Mouse (Mus musculus) forebrain, embryonic 16.5 days (tissue): ENCODE results near the gene Kit. TPM values are rescaled to one million over a fixed set of nuclear protein-coding genes. Genes with fewer than 3 reads are reported as not detected.

Experiments used
- ATAC-seq: fragments of 200-750 bp; cut with Nextera tagmentation; 2 replicates; pipeline ENCODE4 v1.8.0; 2017; ENCODE audit warnings: mild to moderate bottlenecking, moderate library complexity
- H3K27ac ChIP-seq: fragments of 300-500 bp; sonication (generic); 2 replicates; pipeline ENCODE4 v1.5.1; 2014; ENCODE audit warnings: low read length, control low read depth
- H3K27me3 ChIP-seq: fragments of 300-500 bp; sonication (generic); replicated peaks from 2 replicates; pipeline ENCODE4 v1.6.1; 2014; ENCODE audit warnings: low read length; ENCODE audit not compliant: control insufficient read depth, insufficient read depth
- H3K36me3 ChIP-seq: fragments of 300-500 bp; sonication (generic); 2 replicates; pipeline ENCODE4 v1.6.1; 2014; ENCODE audit not compliant: control insufficient read depth, insufficient read depth
- H3K4me1 ChIP-seq: fragments of 300-500 bp; sonication (generic); replicated peaks from 2 replicates; pipeline ENCODE4 v1.6.1; 2014; ENCODE audit warnings: low read length; ENCODE audit not compliant: control insufficient read depth, insufficient read depth
- H3K4me2 ChIP-seq: fragments of 300-500 bp; sonication (generic); 2 replicates; pipeline ENCODE4 v1.6.1; 2014; ENCODE audit warnings: mild to moderate bottlenecking, low read length, control low read depth
- H3K4me3 ChIP-seq: fragments of 300-500 bp; sonication (generic); replicated peaks from 2 replicates; pipeline ENCODE4 v1.5.1; 2014; ENCODE audit warnings: mild to moderate bottlenecking, low read length, control low read depth
- H3K9ac ChIP-seq: fragments of 300-500 bp; sonication (generic); replicated peaks from 2 replicates; pipeline ENCODE4 v1.6.1; 2014; ENCODE audit warnings: low read depth, low read length, control low read depth
- H3K9me3 ChIP-seq: fragments of 300-500 bp; sonication (generic); 2 replicates; pipeline ENCODE4 v1.6.1; 2016; ENCODE audit warnings: low read length; ENCODE audit not compliant: control insufficient read depth
- WGBS: fragments of 180-500 bp; shearing (Covaris S2); extraction: QIAGEN DNeasy Blood & Tissue Kit; methylation state at CpG from one replicate; pipeline ENCODE4 v1.1.7; 2014; 5-methylcytosine and 5-hydroxymethylcytosine counted together
- polyA plus RNA-seq: library from polyadenylated mRNA; unstranded; fragments of >200 nt; fragmentation: Nextera tagmentation; extraction: Ambion mirVana; gene quantifications from 2 replicates; pipeline ENCODE4 v1.2.1, GENCODE M21; 2015

Gene Kit
- polyA plus RNA-seq, 1 experiment from 2014 or later = 41.9 TPM

DNA sequence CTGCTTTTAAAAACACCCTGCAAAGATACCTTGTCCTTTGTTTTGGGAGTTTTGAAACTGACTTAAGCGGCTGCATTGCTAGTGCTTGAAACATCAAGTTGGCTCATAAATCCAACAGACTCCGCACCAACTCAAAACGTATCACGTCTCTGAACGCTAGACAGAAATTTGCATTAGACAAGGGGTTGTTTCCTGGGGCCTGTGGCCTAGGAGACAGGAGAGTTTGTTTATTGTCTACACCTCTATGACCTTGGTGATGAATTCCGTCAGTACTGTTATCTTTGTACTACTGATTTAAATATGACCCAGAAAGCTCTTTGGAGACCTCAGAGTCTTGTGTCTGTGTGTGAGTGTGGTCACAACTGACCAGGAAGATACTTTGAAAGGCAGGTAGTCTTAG lies 25.3 kb downstream of the Kit start:
- H3K27me3 ChIP-seq = no peaks in the 10 kb centered on the region
- no peak overlapping the region for H3K9ac ChIP-seq
- no peaks in the 10 kb centered on the region for H3K36me3 ChIP-seq
- no peak overlapping the region for H3K27ac ChIP-seq
- H3K4me1 ChIP-seq = peaks cover 12% of the 10 kb centered on the region
- no peak overlapping the region for H3K4me2 ChIP-seq
- no peak overlapping the region for H3K4me3 ChIP-seq
- 79% methylated on average over 6 of the region's 6 CpGs for WGBS
- H3K9me3 ChIP-seq = no peaks in the 10 kb centered on the region
- no peak for ATAC-seq

DNA sequence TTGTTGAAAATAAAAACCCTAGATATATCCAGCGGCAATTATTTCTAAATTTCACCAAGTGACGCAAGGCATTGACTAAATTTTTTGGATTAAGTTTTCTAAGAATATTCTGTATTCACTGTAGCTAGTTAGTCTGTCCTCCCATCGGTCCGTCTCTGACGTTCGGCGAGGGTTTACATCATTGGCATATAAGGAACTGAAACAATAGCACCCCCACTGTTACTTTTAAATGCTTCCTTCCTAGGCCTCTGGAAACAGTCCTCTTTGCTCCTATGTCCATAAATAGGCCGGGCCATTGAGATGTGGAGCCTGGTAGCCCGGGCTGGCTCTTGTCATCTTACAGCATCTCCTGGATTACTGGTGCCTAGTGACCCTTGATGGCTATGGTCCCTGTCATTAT lies 29.5 kb downstream of the Kit start:
- Histone ChIP-seq H3K27ac (no peak overlapping the region), H3K36me3 (no peaks in the 10 kb centered on the region), H3K4me2 (no peak overlapping the region), H3K4me3 (no peak overlapping the region), H3K9me3 (no peaks in the 10 kb centered on the region), H3K4me1 (peaks cover 12% of the 10 kb centered on the region), H3K27me3 (no peaks in the 10 kb centered on the region), H3K9ac (no peak overlapping the region)
- no peak for ATAC-seq
- WGBS = 48% methylated on average over 9 of the region's 9 CpGs

DNA sequence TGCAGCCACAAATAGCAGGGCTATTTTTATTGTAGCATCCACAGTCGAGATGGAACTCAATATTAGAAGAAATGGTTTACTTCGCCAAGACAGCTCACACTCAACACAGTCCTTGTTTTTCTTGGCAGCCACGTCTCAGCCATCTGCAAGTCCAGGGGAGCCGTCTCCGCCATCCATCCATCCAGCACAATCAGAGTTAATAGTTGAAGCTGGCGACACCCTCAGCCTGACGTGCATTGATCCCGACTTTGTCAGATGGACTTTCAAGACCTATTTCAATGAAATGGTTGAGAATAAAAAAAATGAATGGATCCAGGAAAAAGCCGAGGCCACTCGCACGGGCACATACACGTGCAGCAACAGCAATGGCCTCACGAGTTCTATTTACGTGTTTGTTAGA lies 32.2 kb downstream of the Kit start:
- no peak overlapping the region for H3K4me3 ChIP-seq
- H3K9me3 ChIP-seq = no peaks in the 10 kb centered on the region
- no peak for ATAC-seq
- peaks cover 17% of the 10 kb centered on the region for H3K4me1 ChIP-seq
- no peak overlapping the region for H3K27ac ChIP-seq
- no peak overlapping the region for H3K4me2 ChIP-seq
- no peaks in the 10 kb centered on the region for H3K36me3 ChIP-seq
- no peak overlapping the region for H3K9ac ChIP-seq
- 55% methylated on average over 14 of the region's 14 CpGs for WGBS
- no peaks in the 10 kb centered on the region for H3K27me3 ChIP-seq

DNA sequence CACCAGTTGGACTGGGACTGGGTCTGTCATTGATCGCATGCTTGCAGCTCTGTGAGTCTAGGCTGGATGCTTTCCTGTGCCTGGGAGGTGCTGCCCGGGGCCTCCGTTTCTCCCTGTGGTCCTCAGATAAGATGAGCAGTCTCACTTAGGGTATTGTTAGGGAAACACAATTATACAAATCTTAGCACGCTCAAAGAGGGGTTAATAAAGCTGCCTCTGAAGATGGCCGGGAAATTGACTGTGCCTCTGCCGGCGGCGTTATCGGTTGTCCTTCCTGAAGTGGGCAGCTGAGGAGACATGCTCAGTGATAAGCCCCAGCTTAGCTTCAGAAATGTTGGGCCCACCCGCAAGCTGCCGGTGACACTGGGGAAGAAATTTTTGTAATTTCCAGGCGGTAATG lies 33.3 kb downstream of the Kit start:
- 80% methylated on average over 12 of the region's 12 CpGs for WGBS
- peaks cover 27% of the 10 kb centered on the region for H3K4me1 ChIP-seq
- H3K9me3 ChIP-seq = no peaks in the 10 kb centered on the region
- no peak overlapping the region for H3K9ac ChIP-seq
- H3K4me2 ChIP-seq = no peak overlapping the region
- no peak overlapping the region for H3K4me3 ChIP-seq
- no peaks in the 10 kb centered on the region for H3K36me3 ChIP-seq
- H3K27ac ChIP-seq = no peak overlapping the region
- no peaks in the 10 kb centered on the region for H3K27me3 ChIP-seq
- no peak for ATAC-seq

DNA sequence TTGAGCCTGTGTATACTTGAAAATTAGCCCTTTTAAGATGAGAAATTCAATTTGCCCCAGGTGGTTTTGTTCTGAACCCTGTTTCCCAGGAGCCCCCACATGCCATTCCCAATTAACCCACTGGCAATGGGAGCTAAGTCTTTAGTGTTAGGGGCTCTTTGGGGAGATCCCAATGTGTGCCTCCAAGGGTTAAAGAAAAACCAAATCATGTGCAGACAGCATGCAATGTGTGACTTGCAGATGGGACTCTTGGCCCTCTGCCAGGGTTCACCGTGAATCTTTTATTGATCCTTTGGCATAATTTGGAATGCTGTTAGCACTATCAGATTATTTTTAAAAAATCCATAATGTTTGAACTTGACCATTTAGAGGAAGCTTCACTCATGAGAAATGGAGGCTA lies 37.7 kb downstream of the Kit start:
- H3K27me3 ChIP-seq = no peaks in the 10 kb centered on the region
- H3K9ac ChIP-seq = no peak overlapping the region
- peaks cover 21% of the 10 kb centered on the region for H3K4me1 ChIP-seq
- peak; percentile 41; the same call in 1 of the 2 replicates for ATAC-seq
- peak overlapping the region; percentile 8; the same call in 1 of the 2 replicates for H3K27ac ChIP-seq
- 20% methylated on average over 1 of the region's 1 CpGs for WGBS
- no peaks in the 10 kb centered on the region for H3K36me3 ChIP-seq
- no peak overlapping the region for H3K4me2 ChIP-seq
- no peak overlapping the region for H3K4me3 ChIP-seq
- no peaks in the 10 kb centered on the region for H3K9me3 ChIP-seq

DNA sequence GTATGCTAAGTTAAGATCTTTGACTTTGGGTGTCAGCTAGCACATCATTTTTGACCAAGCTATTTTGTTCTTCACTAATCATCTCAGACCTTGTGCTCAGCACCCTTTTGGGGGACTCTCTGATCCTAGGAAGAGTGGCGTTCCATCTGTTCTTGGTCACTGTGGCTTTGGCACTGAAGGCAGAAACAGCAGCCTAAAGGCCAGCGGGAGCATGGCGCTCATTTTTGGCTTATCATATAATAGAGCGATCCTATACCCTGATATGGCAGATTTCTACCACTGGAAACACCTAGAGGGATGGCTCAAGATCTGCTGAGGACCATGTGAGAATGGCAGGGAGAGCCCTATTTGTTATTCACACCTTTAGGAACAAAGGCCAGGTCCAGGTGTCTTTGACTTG lies 38.2 kb downstream of the Kit start:
- no peak overlapping the region for H3K4me3 ChIP-seq
- H3K4me1 ChIP-seq = peaks cover 17% of the 10 kb centered on the region
- H3K27ac ChIP-seq = no peak overlapping the region
- no peak for ATAC-seq
- WGBS = 85% methylated on average over 4 of the region's 4 CpGs
- no peak overlapping the region for H3K4me2 ChIP-seq
- H3K9me3 ChIP-seq = no peaks in the 10 kb centered on the region
- H3K36me3 ChIP-seq = no peaks in the 10 kb centered on the region
- H3K9ac ChIP-seq = no peak overlapping the region
- no peaks in the 10 kb centered on the region for H3K27me3 ChIP-seq

DNA sequence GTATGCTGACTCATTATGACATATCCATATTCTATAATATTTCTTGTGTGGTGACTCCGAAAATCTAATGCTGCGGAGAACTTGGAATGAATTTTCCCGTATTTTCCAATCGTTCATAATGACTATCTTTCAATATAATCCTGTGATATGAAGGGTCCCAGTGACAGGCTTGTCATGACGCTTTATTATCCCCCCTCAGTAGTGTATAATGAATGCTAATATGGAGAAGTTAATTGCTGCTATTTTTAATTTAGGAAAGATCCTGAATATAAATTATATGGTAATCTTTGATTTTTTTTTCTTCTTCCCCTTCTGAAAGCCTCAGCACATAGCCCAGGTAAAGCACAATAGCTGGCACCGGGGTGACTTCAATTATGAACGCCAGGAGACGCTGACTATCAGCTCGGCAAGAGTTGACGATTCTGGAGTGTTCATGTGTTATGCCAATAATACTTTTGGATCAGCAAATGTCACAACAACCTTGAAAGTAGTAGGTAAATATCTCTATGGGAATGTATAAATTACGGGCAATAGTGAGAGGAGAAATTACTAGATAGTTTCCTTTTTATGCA lies 40.4 kb downstream of the Kit start:
- Histone ChIP-seq H3K4me3 (no peak overlapping the region), H3K27me3 (no peaks in the 10 kb centered on the region), H3K4me1 (peaks cover 17% of the 10 kb centered on the region), H3K27ac (no peak overlapping the region), H3K4me2 (no peak overlapping the region), H3K36me3 (no peaks in the 10 kb centered on the region), H3K9ac (no peak overlapping the region), H3K9me3 (no peaks in the 10 kb centered on the region)
- 66% methylated on average over 11 of the region's 11 CpGs for WGBS
- ATAC-seq = peak; percentile 67

DNA sequence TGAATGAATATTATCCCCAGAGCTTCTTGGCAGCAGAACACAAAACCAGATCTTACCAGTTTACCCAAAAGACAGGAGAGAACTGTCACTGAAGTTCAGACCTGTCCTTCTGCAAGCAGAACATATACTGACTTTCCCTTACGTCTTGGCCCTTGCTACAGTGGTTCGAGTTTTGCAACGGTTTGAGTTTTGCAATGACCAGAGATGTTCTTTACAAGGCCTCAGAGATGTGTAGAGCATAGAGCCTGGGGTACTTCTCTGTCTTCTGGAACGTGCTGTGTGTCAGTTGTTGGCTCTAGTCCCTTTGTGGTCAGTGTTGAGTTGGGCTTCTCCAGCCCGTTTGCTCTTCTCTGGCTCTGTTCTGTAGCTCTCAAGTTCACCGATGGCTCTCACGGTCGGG lies 40.9 kb downstream of the Kit start:
- H3K4me3 ChIP-seq = no peak overlapping the region
- H3K4me1 ChIP-seq = peaks cover 17% of the 10 kb centered on the region
- no peaks in the 10 kb centered on the region for H3K9me3 ChIP-seq
- no peaks in the 10 kb centered on the region for H3K27me3 ChIP-seq
- H3K9ac ChIP-seq = no peak overlapping the region
- no peak overlapping the region for H3K4me2 ChIP-seq
- no peaks in the 10 kb centered on the region for H3K36me3 ChIP-seq
- H3K27ac ChIP-seq = no peak overlapping the region
- ATAC-seq = no peak
- WGBS = 93% methylated on average over 8 of the region's 8 CpGs

DNA sequence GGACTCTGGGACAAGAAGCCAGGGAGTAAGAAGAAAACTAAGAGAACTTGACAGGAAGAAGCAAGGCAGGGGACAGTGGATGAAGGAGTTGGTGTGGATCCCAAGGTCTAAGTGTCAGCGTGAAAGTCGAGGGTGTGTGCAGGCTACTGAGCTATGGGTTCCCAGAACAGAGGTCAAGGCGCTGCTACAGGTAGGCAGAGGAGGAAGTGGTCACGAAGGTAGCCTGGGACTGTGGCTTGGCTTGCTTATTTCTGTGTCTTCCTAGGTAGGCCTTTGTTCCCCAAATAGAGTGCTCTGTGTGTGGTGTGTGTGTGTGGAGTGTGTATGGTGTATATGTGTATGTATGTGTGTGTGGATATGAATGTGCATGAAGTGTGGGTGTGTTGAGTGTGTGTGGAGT lies 47.7 kb downstream of the Kit start:
- no peaks in the 10 kb centered on the region for H3K4me1 ChIP-seq
- no peak overlapping the region for H3K27ac ChIP-seq
- no peak overlapping the region for H3K9ac ChIP-seq
- no peaks in the 10 kb centered on the region for H3K9me3 ChIP-seq
- H3K4me3 ChIP-seq = no peak overlapping the region
- no peak overlapping the region for H3K4me2 ChIP-seq
- no peak for ATAC-seq
- H3K27me3 ChIP-seq = no peaks in the 10 kb centered on the region
- H3K36me3 ChIP-seq = peaks cover 3% of the 10 kb centered on the region
- WGBS = 97% methylated on average over 4 of the region's 4 CpGs

DNA sequence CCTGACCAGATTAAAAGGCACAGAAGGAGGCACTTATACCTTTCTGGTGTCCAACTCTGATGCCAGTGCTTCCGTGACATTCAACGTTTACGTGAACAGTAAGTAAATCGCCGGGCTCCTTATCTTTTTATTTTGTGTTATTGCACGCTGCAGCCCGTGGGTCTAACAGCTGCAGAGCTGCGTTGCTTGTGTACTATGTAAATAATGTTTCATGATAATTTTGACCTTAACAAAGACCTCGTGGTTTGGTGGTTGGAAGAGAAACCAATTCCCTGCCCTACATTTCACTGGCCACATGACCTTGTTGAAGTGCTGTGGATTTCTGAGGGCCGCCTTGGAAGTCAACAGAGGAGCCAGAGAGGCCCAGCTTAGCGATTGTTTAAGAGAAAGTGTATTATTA lies 48.3 kb downstream of the Kit start:
- Histone ChIP-seq H3K9me3 (no peaks in the 10 kb centered on the region), H3K36me3 (peaks cover 3% of the 10 kb centered on the region), H3K9ac (no peak overlapping the region), H3K27ac (no peak overlapping the region), H3K4me2 (no peak overlapping the region), H3K27me3 (no peaks in the 10 kb centered on the region), H3K4me3 (no peak overlapping the region), H3K4me1 (no peaks in the 10 kb centered on the region)
- no peak for ATAC-seq
- WGBS = 91% methylated on average over 11 of the region's 11 CpGs
